Mouse (Mus musculus): ENCODE data around the gene Relb. TPM values are rescaled to one million over a fixed set of nuclear protein-coding genes. Genes with fewer than 3 reads are reported as not detected.
A peak's percentile ranks its signal among the peaks of the same experiment; 100 is the strongest.

The Relb gene
- polyA plus RNA-seq, 1 experiment from 2014 or later: 10.5 TPM

DNA sequence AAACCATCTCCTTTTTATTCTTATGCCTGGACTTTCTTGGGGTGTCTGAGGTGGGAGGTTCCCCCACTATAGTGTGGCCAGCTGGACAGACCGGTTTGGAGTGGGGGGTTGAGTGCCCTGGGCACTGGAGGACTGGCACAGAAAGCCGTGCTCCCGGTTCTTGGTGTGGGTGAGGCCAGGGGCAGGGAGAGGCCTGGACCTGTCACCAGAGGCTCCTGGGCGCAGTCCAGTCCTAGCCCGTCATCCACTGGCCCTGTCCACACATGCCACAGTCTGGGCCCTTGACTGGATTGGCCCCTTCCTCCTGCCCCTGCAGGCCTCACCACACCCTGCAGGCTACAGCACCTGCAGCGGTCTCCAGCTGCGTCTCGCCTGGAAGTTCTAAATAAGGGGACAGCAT lies 48.6 kb downstream of the Relb start:
- ATAC-seq: no peak
- Histone ChIP-seq H3K4me2 (replicated peaks; ENCODE audit: low read depth) (no peak overlapping the region), H3K9me3 (ENCODE audit: control insufficient read depth) (no peaks in the 10 kb centered on the region), H3K4me3 (ENCODE audit: low read depth, low read length) (no peak overlapping the region), H3K9ac (ENCODE audit: low read depth, low read length) (no peak overlapping the region), H3K27me3 (replicated peaks; ENCODE audit: control insufficient read depth, insufficient read depth, low read length) (peaks cover 12% of the 10 kb centered on the region; the same call in 1 of the 2 replicates), H3K4me1 (replicated peaks; ENCODE audit: control insufficient read depth, insufficient read depth, low read length) (peaks cover 9% of the 10 kb centered on the region), H3K36me3 (ENCODE audit: control insufficient read depth, insufficient read depth) (peaks cover 54% of the 10 kb centered on the region), H3K27ac (ENCODE audit: low read depth, low read length) (no peak overlapping the region)
- WGBS: 80% methylated on average over 8 of the region's 8 CpGs
- no peak for TF ChIP-seq CTCF (IDR thresholded peaks at IDR 0.05; ENCODE audit: low read depth)

- Histone ChIP-seq H3K4me2 (replicated peaks; ENCODE audit: low read depth) (no peak overlapping the region), H3K4me1 (replicated peaks; ENCODE audit: control insufficient read depth, insufficient read depth, low read length) (peaks cover 9% of the 10 kb centered on the region), H3K4me3 (ENCODE audit: low read depth, low read length) (no peak overlapping the region), H3K27me3 (replicated peaks; ENCODE audit: control insufficient read depth, insufficient read depth, low read length) (peaks cover 12% of the 10 kb centered on the region; the same call in 1 of the 2 replicates), H3K9ac (ENCODE audit: low read depth, low read length) (no peak overlapping the region), H3K36me3 (ENCODE audit: control insufficient read depth, insufficient read depth) (peaks cover 48% of the 10 kb centered on the region), H3K27ac (ENCODE audit: low read depth, low read length) (no peak overlapping the region), H3K9me3 (ENCODE audit: control insufficient read depth) (no peaks in the 10 kb centered on the region)
- no peak for TF ChIP-seq CTCF (IDR thresholded peaks at IDR 0.05; ENCODE audit: low read depth)
- 89% methylated on average over 10 of the region's 10 CpGs for WGBS
- ATAC-seq: no peak
Observed at GRCm38 (mm10) chr7:19579751-19580150, 49.5 kb downstream of the Relb start.

DNA sequence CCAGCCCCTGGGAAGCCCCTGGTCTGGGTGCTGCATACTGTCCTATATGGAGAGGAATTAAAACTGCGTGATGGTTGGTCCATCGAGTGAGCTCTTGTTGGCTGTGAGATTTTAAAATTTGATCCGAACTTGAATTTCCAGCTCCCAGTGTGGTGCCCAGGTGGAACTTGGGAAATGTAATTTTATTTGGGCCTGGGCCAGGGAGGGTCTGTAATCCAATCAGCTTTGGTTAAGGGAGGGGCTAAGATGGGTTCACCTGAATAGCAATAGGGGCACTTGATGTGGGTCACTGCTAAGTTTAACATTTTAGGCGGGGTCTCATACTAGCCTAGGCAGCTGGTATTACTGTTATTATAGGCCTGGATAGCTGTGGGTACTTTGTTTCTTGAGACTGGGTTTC lies 50.8 kb downstream of the Relb start:
- peaks cover 12% of the 10 kb centered on the region; the same call in 1 of the 2 replicates for H3K27me3 ChIP-seq (replicated peaks; ENCODE audit: control insufficient read depth, insufficient read depth, low read length)
- ATAC-seq: no peak
- H3K4me3 ChIP-seq (ENCODE audit: low read depth, low read length): no peak overlapping the region
- no peak overlapping the region for H3K27ac ChIP-seq (ENCODE audit: low read depth, low read length)
- H3K4me2 ChIP-seq (replicated peaks; ENCODE audit: low read depth): no peak overlapping the region; the same call in 1 of the 2 replicates
- WGBS: 68% methylated on average over 4 of the region's 4 CpGs
- H3K9ac ChIP-seq (ENCODE audit: low read depth, low read length): no peak overlapping the region
- peaks cover 35% of the 10 kb centered on the region for H3K36me3 ChIP-seq (ENCODE audit: control insufficient read depth, insufficient read depth)
- H3K4me1 ChIP-seq (replicated peaks; ENCODE audit: control insufficient read depth, insufficient read depth, low read length): peaks cover 9% of the 10 kb centered on the region
- no peaks in the 10 kb centered on the region for H3K9me3 ChIP-seq (ENCODE audit: control insufficient read depth)
- TF ChIP-seq CTCF (IDR thresholded peaks at IDR 0.05; ENCODE audit: low read depth): no peak

- no peak for TF ChIP-seq CTCF (IDR thresholded peaks at IDR 0.05; ENCODE audit: low read depth)
- ATAC-seq: no peak
- Histone ChIP-seq H3K4me3 (ENCODE audit: low read depth, low read length) (peak overlapping the region; percentile 43), H3K4me2 (replicated peaks; ENCODE audit: low read depth) (peak overlapping the region; percentile 86), H3K36me3 (ENCODE audit: control insufficient read depth, insufficient read depth) (peaks cover 31% of the 10 kb centered on the region), H3K27me3 (replicated peaks; ENCODE audit: control insufficient read depth, insufficient read depth, low read length) (peaks cover 12% of the 10 kb centered on the region; the same call in 1 of the 2 replicates), H3K9me3 (ENCODE audit: control insufficient read depth) (no peaks in the 10 kb centered on the region), H3K4me1 (replicated peaks; ENCODE audit: control insufficient read depth, insufficient read depth, low read length) (peaks cover 9% of the 10 kb centered on the region), H3K27ac (ENCODE audit: low read depth, low read length) (no peak overlapping the region), H3K9ac (ENCODE audit: low read depth, low read length) (peak overlapping the region; percentile 45; the same call in 1 of the 2 replicates)
- WGBS: 18% methylated on average over 10 of the region's 10 CpGs
Observed at GRCm38 (mm10) chr7:19577877-19578414, 51.3 kb downstream of the Relb start.

- H3K4me3 ChIP-seq (ENCODE audit: low read depth, low read length): peak within 1 kb of the TSS; percentile 43
- H3K27me3 ChIP-seq (replicated peaks; ENCODE audit: control insufficient read depth, insufficient read depth, low read length): peaks cover 12% of the 10 kb centered on the region; the same call in 1 of the 2 replicates
- peak within 1 kb of the TSS; percentile 86 for H3K4me2 ChIP-seq (replicated peaks; ENCODE audit: low read depth)
- H3K9me3 ChIP-seq (ENCODE audit: control insufficient read depth): no peaks in the 10 kb centered on the region
- peak within 1 kb of the TSS; percentile 45 for H3K9ac ChIP-seq (ENCODE audit: low read depth, low read length)
- ATAC-seq: no peak
- H3K27ac ChIP-seq (ENCODE audit: low read depth, low read length): no peak within 1 kb of the TSS
- H3K36me3 ChIP-seq (ENCODE audit: control insufficient read depth, insufficient read depth): peaks cover 25% of the 10 kb centered on the region
- under 1% methylated on average over 56 of the region's 56 CpGs for WGBS
- H3K4me1 ChIP-seq (replicated peaks; ENCODE audit: control insufficient read depth, insufficient read depth, low read length): peaks cover 12% of the 10 kb centered on the region
- no peak for TF ChIP-seq CTCF (IDR thresholded peaks at IDR 0.05; ENCODE audit: low read depth)
Observed at GRCm38 (mm10) chr7:19577141-19577852, 51.9 kb downstream of the Relb start, which contains the start of the genes Zfp296 and Gemin7. Zfp296 (plus strand) TSS chr7:19577287. Gemin7 (minus strand) TSS chr7:19577595.

- 47% methylated on average over 3 of the region's 3 CpGs for WGBS
Observed at GRCm38 (mm10) chr7:19575559-19575958, 53.7 kb downstream of the Relb start.

More at GRCm38 (mm10) chr7:19575559-19575958, 53.7 kb downstream of the Relb start:
- ATAC-seq: no peak
- no peak overlapping the region for H3K9ac ChIP-seq (ENCODE audit: low read depth, low read length)
- no peak overlapping the region for H3K27ac ChIP-seq (ENCODE audit: low read depth, low read length)
- no peak for TF ChIP-seq CTCF (IDR thresholded peaks at IDR 0.05; ENCODE audit: low read depth)
- peaks cover 8% of the 10 kb centered on the region; the same call in 1 of the 2 replicates for H3K36me3 ChIP-seq (ENCODE audit: control insufficient read depth, insufficient read depth)
- peaks cover 12% of the 10 kb centered on the region; the same call in 1 of the 2 replicates for H3K27me3 ChIP-seq (replicated peaks; ENCODE audit: control insufficient read depth, insufficient read depth, low read length)
- no peak overlapping the region for H3K4me2 ChIP-seq (replicated peaks; ENCODE audit: low read depth)
- no peaks in the 10 kb centered on the region for H3K9me3 ChIP-seq (ENCODE audit: control insufficient read depth)
- no peak overlapping the region for H3K4me3 ChIP-seq (ENCODE audit: low read depth, low read length)
- H3K4me1 ChIP-seq (replicated peaks; ENCODE audit: control insufficient read depth, insufficient read depth, low read length): peaks cover 18% of the 10 kb centered on the region
